Mouse (Mus musculus) CD4-positive helper T cell, adult 2 months (primary cell): ENCODE measurements around the gene Wfdc6a.
A peak's percentile ranks its signal among the peaks of the same experiment; 100 is the strongest.
"Not testable (repeated sequence)": the region's sequence is repeated elsewhere in the genome, so short reads cannot be mapped to it uniquely, and the experiment has no call there.

Experiments used
- DNase-seq: peaks from one replicate; pipeline ENCODE4 v3.0.0-alpha.2; 2012; ENCODE audit warnings: low read depth, missing footprints, low spot score

Gene Wfdc6a

DNA sequence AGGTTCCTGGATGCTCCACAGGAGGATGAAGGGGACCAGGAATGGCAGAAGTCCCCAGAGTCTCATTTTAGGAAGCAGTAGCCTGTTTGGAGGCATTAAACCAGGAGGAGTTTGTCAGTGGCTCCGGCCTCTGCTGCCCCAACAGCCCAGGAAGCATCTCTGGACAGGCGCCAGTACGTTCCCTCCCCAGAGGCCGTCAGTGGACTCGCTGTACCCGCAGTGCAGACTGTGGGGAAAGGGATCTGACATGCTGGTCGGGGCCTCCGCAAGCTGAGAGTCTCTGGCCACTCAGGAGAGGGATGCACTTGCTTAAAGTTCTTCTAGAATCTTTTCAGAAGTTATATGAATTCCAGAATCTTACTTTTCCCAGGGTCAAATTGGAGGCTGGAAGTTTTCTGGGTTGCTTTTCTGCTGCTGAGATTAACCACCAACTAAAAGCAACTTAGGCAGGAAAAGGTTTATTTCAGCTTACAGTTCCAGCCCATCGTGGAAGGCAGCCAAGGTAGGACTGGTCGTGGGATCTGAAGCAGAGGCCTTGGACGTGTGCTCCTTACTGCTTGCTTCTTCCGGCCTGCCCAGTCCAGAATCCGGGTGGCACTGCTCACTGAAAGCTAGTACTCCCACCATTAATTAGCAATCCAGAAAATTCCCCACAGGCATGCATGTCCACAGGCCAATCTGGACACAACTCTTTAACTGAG lies at the start of gene Wfdc6a:
TSS of gene Wfdc6a (minus strand) at position 423 of the 701 bp plus-strand sequence.
- not testable (repeated sequence) for DNase-seq

DNA sequence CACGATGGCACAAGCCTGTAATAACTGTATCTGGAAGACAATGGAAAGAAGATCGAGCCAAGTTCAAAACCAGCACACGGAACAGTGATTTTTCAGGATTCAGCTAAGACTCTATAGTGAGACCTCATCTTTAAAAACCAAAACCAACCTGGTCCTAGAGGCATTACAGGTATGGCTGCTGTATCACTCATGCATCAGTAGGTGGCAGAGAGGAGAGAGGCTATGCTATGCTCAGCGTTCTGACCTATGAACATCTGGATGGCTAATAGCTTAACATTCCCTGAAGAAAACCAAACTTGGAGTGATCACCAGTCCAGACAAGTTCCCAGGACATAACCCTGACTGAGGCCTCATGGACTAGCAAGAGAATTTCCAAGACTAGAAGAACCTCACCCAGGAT lies 36.5 kb upstream of the Wfdc6a start:
- DNase-seq: no peak

DNA sequence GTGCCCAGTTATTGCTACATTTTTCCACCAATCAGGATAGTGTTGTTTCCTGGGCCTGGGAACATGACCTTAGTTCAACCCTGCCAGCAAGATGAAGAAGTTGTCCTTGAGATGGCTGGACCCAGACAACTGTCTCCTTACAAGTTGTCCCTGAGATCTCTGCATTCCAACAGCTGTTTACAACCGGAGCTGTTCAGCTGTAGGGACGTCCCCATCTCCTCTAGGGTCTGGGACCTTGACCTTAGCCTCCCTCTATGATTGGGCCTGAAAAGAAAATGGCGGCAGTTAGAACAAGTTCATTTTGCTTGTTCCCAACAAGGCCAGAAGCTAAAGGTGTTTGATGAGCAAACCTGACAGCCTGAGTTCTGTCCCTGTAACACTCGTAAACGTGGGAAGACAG lies 33.8 kb upstream of the Wfdc6a start:
- DNase-seq: no peak

DNA sequence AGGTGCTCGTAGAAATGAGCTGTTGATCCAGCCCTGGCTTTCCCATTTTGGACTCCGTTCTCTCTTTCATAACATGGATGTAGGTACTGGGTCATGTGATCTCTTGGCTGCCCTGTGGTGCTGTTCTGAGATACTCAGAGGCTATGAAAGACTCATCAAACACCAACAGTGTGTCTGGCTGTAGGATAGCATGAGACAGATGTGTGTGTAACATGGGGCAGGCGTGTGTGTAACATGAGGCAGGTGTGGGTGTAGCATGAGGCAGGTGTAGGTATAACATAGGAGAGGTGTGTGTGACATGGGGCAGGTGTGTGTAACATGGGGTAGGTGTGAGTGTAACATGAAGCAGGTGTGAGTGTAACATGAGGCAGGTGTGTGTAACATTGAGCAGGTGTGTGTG lies 30.1 kb upstream of the Wfdc6a start:
- no peak for DNase-seq

DNA sequence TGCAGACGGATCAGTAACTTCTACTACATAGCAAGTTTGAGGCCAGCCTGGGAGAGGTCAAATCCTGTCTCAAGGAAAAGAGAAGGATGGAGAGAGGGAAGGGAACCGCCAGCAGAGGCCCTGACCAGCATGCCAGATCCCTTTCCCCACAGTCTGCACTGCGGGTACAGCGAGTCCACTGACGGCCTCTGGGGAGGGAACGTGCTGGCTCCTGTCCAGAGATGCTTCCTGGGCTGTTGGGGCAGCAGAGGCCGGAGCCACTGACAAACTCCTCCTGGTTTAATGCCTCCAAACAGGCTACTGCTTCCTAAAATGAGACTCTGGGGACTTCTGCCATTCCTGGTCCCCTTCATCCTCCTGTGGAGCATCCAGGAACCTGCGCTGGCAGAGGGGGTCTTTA lies 28.2 kb upstream of the Wfdc6a start, which contains the start of the genes Wfdc6b and Wfdc8:
TSS of gene Wfdc6b (plus strand) at position 52 of the 400 bp plus-strand sequence.
TSS of gene Wfdc8 (minus strand) at position 156 of the 400 bp plus-strand sequence.
- DNase-seq: not testable (repeated sequence)

DNA sequence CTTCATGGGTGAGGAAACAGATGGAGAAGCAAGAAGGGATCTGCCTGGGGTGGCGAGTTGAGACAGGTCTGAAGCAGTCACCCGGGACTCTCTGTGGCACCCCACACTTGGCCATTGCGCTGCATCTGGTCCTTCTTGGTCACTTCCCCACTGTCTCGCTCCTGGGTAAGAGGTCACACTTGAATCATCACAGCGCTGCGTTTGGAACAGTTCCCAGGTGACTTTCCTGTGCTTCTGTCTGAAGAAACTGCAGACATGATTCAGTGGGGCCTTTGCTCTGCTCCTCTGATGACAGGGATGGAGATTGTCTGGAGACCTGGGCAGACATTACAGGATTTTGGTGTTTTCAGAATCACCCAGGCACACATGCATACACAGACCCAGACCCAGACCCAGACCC lies 23.5 kb upstream of the Wfdc6a start:
- DNase-seq: no peak

DNA sequence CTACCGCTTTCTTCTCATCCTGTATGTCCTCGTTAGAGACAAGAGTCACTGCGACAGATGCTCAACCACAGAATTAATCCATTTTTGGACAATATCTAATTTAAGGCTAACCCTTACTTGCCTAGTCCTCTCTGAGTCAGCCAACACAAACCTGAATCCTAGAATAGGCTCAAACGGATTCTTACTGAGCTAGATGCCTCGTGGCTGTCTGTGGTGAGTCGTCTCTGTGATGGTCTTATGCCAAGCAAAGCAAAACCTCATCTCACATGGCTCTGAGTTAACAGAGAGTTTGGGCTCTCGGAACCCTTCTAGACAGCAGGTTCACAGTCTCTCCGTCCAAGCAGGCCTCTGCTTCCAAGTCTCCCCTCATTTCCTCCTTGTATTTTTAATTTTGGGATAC lies 19.2 kb upstream of the Wfdc6a start:
- DNase-seq: no peak

DNA sequence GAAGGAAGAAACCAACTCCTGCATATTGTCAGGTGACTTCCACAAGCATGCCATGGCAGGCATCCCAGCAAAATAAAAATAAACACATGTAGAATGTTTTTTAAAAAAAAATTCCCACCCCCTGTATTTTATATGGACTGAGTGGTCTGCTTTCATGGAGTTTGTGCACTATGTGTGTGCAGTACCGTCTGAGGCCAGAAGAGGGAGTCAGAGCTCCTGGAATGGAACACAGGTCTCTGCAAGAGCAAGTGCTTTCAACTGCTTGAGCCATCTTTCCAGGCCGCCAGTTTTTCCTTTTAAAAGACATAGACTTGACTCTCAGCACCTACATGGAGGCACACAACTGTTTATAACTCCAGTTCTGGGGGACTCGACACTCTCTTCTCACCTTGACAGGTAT lies 18.2 kb upstream of the Wfdc6a start:
- DNase-seq: no peak

DNA sequence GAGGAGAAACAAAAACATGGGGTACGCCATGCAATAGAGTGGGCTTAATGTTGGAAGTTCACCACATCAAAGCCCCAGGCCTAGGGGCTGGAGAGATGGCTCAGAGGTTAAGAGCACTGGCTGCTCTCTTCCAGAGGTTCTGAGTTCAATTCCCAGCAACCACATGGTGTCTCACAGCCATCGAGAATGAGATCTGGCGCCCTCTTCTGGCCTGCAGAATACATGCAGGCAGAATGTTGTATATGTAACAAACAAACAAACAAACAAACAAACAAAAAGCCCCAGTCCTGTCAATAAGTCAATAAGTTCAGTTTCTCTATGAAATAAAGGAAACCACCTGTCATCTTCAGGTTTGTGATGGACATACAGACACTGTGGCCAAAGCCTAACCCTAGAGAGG lies 14.9 kb upstream of the Wfdc6a start:
- no peak for DNase-seq

DNA sequence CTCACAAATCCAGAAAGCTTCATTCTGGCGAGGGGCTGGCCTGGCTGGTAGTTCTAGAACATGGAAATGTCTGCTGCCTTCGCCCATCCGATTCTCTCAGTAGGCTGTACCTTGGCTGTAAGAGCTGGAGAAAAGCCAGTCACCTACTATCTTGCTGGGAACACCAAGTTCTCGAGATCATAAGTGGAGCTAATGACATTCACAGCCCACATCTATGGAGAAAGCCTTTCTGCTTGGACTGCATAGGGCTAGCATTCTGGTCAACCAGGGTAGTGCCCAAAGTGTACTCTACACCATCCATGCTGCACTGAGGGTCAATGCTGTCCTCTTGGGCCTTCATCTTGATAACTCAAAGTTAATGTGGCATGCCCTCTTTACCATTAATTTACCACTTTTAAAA lies 8.2 kb upstream of the Wfdc6a start, which contains the start of gene Eppin:
TSS of gene Eppin (minus strand) at position 101 of the 400 bp plus-strand sequence.
- no peak for DNase-seq

DNA sequence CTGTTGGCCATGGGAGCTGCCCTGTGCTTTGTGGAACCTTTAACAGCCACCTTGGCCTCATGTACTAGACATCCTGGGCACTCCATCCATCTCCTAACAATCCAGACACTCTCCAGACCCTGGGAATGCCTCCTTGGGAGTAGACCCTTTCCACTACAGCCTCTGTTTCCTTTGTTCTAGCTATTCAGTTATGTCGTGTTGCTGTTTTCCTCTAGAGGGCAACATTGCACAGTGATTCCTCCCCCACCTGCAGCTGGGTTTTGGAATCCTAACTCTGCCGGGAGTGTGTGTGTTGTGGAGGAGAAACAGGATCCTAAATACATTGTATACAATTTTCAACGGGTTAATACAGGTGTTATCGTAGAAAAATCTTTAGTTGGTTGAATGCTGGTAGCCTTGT lies 6.8 kb upstream of the Wfdc6a start:
- no peak for DNase-seq

DNA sequence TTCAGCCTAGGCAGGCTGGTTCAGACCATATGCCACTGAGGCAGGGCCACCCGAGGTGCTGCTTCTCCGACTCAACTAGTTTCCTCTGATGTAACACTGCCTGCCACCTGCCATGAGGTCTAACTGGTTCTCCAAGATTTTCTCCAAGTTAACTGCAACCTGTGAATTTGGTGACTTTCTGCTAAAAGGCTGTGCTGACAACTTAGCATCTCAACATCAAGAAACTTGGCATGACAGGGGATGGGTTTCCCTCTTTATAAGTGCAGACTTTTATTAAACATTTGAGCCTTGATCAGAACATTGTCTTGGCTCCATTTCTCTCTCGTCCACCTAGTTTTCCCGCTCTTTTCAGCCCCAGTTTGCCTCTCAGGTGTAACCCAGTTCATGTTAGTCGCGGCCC lies 11.9 kb downstream of the Wfdc6a start, which contains the start of gene Spint3:
TSS of gene Spint3 (minus strand) at position 101 of the 400 bp plus-strand sequence.
- not testable (repeated sequence) for DNase-seq

DNA sequence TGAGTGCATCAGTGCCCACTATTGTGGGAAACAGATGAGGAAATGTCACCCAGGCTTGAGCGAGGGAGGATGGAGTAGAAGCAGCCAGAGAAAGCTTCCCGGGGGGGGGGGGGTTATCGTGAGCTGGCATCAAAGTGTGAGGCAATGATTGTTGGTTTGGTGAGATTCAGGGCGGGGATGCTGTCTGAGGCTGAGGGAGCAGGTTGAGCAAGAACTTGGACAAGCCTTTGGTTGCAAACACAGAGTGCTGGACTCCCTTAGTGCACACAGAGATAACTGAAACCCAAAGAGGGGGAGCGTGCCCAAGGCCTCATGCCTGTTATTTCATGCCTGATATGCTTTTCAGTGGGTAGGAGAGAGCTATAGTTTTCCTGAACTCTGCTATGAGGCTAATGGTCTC lies 17.8 kb downstream of the Wfdc6a start:
- no peak for DNase-seq

DNA sequence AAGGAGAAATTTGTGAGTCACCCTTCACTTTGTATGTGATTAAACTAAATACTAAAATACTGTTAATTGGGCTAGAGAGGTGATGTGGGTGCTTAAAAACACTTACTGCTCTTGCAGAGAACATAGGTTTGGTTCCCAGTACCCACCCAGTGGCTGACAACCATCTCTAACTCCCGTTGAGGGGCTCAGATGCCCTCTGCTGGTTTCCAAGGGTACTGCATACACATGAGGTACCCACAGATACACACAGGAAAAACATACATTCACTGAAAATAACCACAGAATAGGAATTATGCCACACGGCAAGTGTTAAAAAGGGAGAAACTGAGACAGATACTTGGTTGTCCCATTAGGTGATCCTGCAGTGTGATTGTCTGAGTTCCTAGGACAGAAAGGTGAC lies 18.2 kb downstream of the Wfdc6a start:
- no peak for DNase-seq

DNA sequence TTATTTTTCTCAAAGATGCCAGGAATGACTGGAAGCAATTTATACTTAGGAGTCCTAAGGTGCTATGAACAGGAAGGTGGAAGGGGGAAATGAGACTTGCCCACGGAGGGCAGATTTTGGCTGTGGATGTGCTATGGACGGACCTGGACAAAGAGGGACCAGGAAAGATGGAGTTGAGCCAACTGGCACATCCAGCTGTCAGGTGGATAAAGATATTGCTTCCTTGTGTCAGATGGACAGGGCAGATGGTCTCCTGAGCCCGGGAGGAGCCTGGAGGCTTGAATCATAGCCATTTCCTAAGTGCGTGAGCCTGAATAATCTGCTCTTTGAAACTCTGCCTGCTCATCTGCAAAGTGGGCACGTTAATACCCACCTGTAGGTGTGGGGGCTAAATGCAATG lies 20.9 kb downstream of the Wfdc6a start:
- no peak for DNase-seq

DNA sequence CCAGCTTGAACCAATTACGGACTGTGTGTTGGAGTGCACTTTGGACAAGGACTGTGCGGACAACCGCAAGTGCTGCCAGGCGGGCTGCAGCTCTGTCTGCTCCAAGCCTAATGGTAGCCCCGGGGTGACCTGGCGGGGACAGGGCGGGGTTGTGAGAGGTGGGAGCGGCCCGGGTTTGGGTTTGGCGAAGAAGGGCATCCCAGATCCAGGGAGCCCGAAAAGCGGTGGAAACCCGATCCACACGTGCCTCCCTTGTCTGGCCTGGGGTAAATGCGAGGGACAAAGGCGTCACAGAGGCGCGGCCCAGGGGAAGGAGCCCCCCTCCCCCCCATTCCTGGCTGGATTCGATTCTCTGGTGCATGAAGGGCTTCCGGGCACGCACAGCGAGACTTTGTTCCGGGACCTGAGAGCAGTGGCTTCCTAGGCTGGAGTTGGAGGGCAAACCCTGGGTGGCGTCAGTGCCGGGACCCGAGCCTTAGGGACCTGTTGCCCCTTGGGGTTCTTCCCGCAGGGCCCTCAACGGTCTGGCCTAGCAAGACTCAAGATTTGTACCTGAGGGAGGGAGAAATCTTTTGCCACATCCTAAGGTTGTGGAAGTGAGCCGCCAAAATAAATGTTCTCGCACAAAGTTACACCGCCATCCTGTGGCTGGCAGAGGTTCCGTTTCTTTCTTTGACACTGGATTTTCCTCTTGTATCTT lies 21.8 kb downstream of the Wfdc6a start:
- peak; percentile 68 for DNase-seq

DNA sequence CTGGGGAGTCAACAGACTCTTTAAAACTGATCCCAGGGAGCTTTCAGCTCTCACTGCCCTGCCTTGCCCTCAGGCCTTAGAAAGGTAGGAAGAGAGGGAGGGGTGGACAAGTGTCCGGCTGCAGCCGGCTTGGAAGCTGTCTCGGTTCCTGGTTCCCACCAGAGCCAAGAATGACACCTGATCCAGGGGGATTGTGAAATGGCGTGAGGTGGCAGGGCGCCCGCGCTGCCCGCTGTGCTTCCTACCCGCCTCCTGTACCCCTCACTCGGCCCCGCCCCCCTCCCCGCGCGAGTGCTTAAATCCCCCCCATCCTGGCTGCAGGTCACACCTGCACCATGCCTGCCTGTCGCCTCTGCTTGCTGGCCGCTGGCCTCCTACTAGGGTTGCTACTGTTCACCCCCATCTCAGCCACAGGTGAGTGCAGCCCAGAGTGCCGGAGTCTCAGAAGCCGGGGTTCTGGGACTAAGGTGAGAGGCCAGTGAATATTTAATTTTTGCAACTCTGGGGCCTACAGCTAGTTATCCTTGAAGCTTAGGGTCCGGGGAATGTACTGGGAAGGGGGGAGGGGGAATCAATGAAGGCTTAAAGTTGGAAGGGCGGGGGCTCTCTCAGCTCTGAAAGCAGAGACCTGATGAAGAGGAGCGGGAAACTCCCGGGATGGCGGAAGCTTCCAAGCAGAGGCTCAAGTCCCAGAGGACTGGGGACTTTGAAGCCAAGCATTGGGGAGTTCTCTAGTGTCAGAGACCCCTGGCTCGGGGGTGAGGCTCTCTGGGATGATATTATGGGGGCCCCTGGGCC lies 22.7 kb downstream of the Wfdc6a start, which contains the start of gene Wfdc2:
TSS of gene Wfdc2 (plus strand) at position 23 of the 798 bp plus-strand sequence.
- DNase-seq: no peak

DNA sequence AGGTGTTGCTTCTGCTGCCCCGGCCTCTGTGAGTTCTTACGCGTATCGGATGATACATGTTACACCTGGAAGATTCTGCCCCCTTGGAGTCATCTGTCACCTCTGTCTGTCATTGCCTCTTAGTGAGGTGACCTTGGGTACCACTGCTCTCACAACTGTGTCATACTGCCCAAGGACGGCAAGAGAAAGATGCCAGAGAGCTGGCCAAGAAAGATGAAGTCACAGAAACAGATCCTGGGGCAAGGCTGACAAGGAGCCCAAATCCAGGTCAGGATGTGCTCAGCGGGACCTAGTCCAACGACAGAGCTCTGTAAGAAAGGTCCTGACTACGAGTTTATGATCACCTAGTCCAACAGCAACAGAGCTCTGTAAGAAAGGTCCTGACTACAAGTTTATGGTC lies 25.1 kb downstream of the Wfdc6a start:
- no peak for DNase-seq

DNA sequence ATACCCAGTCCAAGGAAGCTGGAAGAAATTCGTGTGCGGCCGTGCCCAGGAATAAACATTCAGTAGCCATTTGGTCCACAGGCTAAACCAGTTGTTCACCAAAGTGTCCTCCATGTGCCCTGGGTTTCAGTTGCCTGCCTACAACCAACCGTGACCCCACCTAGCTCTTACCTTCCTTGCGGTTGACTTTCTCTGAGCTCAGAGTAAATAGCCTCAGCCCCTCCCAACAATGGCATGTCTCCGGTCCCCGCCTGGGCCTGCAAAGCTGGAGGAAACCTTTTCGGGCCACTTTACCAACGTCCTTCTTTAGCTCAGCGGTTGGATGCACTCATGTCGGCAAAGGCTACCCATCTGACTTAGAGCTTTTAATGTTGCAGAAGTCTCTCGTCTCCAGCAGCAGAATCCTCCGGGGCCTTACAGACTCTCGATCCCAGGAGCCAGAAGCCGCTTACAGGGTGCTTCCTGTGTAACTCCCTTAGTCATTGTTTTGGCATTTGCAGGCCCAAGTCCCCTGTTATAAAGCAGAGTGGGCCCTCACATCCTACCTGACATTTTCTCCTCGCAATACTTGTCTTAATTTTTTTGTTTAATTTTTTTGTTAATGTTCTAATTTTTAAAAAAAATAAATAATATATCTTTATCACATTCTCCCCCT lies 26.1 kb downstream of the Wfdc6a start:
- DNase-seq: no peak

DNA sequence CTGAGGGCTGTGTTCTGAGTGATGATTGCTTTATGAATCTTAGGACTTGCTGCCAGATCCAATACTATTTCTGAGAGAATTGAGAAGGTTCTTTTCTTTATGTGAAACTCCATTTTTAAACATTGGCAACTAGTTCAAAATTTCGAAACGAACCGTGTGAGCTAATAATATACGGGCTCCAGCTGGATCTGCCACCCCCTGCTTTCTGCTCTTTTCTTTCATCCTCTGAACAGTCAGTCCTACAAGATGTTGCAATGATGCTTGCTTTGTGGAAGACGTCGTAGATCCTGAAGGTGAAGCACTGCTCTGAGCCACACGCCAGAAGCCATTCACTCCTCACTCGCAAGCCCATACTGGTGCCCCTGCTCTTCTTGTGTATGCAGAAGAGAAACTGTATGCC lies 26.8 kb downstream of the Wfdc6a start:
- no peak for DNase-seq

DNA sequence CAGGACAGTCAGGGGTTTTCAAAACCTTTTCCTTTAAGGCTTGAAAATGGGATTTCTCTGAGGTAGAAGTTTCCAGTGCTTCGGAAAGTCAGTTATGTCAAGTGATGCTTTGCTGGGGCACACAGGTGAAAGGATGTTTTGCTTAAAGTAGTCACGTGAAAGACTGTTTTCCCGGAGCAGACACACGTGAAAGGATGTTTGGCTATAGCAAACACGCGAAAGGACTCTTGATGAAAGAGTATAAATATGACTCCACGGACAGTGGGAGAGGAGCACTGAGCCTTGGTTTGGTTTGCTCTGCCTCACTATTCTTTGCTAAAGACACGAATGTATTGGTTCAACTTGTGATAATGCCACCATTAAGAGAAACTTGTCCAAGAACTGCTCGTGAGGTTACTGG lies 33.7 kb downstream of the Wfdc6a start:
- no peak for DNase-seq

DNA sequence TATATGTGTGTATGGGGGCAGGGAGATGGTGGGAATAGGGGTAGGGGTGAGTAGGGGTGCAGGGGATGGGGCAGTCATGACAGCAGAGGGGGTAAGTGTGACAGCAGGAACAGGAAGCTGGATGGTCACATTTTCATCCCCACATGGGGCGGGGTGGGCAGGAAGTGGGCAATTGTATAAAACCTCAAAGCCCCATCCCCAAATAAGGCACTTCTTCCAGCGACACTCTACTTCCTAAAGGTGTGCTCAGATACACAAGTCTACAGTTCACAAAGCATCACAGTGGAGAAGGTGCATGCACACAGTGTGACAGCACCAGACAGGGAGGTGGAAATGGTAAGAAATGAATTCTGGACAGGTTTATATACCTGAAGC lies 34.4 kb downstream of the Wfdc6a start:
- DNase-seq: peak; percentile 24
